Mouse (Mus musculus) right cerebral cortex, adult 18-20 months (tissue): Measurements from ENCODE around the gene Slc26a3.
"Not testable (repeated sequence)": the region's sequence is repeated elsewhere in the genome, so short reads cannot be mapped to it uniquely, and the experiment has no call there.

Experiments used
- DNase-seq: peaks from one replicate; pipeline ENCODE4 v3.0.0; 2022; ENCODE audit warnings: mixed read lengths

Slc26a3 gene

DNA sequence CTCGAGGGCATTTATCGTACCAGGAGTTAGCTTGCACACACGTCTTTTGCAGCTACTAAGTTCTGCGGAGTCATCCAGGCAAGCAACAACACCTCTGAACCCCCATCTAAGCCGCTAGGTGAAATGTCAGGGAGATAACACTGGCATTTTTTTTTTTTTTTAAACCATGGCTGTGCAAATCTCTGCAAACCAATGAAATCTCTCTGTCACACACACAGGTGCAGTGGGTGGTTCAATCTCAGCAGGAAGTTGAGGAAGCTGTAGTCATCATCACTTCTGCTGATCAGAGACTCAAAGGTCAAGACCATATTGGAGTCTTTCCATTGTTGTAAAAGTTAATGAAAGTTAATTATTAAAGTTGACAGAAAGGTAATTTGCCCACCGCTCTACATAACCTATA, 47.1 kb downstream of the Slc26a3 start:
- no peak for DNase-seq

DNA sequence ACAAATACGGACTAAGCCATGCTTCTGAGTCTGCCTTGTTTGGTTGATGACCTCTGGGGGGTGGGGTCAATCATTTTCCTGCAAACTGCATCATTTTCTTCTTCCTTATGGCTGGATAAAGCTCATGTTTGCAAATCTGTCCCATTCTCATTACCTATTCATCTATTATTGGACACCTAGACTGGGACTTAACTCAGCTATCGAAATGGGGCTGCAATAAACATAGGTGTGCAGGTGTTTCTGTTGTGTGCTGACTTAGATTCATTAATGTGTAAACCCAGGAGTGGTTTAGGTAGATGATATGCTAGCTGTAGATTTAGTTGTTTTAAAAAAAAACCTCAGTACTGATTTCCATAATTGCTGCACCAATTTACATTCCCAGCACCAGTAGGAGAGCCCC, 48.9 kb downstream of the Slc26a3 start:
- no peak for DNase-seq

GRCm38 (mm10) chr12:31444131-31444546, 53.5 kb downstream of the Slc26a3 start:
- DNase-seq: no peak

DNA sequence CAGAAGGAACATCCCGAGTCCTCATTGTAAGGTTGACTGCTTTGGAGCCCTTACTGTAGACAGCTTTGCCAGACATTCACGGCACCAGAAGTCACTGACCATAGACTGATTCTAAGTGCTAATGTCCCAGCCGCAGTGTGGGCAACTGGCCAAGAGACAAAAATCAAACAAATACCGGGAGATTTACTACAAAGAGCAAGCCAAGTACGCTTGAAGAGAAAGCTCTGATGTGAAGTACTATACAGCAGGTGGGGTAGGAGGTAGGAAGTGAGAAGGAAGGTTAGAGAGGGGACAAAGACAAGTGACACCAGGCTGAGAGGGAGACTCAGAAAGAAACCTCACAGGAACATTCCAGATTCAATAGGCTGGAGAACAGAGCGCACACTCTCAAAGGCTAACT, 54.2 kb downstream of the Slc26a3 start:
- DNase-seq: no peak

DNA sequence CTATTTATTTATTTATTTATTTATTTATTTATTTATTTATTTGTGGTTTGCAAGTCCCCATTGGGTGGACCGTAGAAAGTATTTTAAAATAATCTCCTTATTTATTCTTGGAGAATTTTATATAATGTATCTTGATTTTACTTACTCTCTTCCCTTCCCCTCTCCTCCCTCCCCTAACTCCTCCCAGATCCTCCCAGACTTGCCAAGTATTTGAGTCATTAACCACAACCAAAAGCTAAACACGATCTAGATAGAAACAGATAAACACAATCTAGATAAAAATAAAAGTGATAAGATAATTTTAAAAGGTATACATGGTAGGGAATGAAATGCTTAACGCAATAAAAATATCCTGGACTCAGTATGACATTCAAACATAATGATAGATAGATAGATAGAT, 58.7 kb downstream of the Slc26a3 start:
- DNase-seq: no peak

GRCm38 (mm10) chr12:31456271-31456670, 65.6 kb downstream of the Slc26a3 start:
- DNase-seq: no peak

GRCm38 (mm10) chr12:31458474-31458873, 67.8 kb downstream of the Slc26a3 start:
- DNase-seq: no peak

GRCm38 (mm10) chr12:31460270-31460669, 69.6 kb downstream of the Slc26a3 start:
- not testable (repeated sequence) for DNase-seq

- DNase-seq: no peak
Measured at GRCm38 (mm10) chr12:31461371-31461770, 70.7 kb downstream of the Slc26a3 start.

GRCm38 (mm10) chr12:31462615-31463014, 71.9 kb downstream of the Slc26a3 start:
- no peak for DNase-seq

- DNase-seq: not testable (repeated sequence)
Measured at GRCm38 (mm10) chr12:31478182-31478581, 87.5 kb downstream of the Slc26a3 start.

DNA sequence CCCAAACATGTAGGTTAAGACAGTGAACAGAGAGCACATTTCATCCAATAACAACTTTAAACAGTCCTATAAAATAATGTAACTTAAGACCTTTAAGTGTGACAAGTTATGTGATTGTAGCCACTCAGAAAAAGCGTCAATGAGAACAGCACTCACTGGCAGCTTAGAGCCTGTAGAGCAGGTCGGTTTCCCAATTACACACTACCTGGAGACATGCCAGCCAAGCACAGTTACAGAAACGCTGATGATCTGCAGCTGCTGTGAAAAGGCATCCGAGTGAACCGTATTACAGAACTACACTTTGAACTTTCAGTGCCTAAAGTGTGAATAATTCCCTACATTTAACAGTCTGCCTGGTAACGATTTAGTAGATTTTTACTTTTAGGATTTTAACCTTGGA, 95.8 kb downstream of the Slc26a3 start:
- DNase-seq: no peak

GRCm38 (mm10) chr12:31498936-31499313, 108.3 kb downstream of the Slc26a3 start:
- no peak for DNase-seq

GRCm38 (mm10) chr12:31499314-31500131, 108.9 kb downstream of the Slc26a3 start, which contains the start of gene Cbll1:
Gene Cbll1 (minus strand): TSS chr12:31499616.
- DNase-seq: peak; percentile 97

GRCm38 (mm10) chr12:31500196-31500595, 109.5 kb downstream of the Slc26a3 start:
- no peak for DNase-seq

DNA sequence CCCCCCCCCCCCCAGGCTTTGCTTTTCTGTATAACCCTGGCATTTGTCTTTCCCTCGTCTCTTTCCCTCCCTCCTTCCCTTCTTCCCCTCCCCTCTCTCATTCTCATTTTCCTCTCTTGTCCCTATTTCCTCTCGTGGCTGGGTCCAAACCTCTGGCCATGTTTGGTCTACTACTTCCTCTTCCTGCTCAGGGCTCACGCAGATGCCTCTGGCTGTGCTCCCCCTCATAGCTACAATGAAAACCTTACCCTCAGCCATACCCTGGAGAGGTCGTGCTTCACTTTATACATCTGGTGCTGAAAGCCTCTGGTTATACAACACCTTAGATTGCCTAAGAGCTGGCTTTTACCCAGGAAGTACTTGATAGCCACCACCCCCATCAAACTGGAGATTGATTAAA, 110.6 kb downstream of the Slc26a3 start:
- DNase-seq: no peak

DNA sequence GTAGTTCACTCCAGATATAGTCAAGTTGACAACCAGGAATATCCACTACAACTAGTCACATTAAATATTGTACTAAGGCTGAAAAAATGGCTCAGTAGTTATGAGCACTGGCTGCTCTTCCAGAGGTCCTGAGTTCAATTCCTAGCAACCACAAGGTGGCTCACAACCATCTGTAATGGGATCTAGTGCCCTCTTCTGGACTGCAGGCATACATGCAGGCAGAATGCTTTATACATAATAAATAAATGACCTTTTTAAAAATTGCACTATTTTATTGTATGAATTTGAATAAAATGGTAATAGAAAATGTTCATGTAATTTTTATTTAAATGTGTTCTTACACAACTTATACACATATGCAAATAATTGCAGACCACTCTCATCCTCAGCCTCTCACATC, 112.5 kb downstream of the Slc26a3 start:
- DNase-seq: no peak

DNA sequence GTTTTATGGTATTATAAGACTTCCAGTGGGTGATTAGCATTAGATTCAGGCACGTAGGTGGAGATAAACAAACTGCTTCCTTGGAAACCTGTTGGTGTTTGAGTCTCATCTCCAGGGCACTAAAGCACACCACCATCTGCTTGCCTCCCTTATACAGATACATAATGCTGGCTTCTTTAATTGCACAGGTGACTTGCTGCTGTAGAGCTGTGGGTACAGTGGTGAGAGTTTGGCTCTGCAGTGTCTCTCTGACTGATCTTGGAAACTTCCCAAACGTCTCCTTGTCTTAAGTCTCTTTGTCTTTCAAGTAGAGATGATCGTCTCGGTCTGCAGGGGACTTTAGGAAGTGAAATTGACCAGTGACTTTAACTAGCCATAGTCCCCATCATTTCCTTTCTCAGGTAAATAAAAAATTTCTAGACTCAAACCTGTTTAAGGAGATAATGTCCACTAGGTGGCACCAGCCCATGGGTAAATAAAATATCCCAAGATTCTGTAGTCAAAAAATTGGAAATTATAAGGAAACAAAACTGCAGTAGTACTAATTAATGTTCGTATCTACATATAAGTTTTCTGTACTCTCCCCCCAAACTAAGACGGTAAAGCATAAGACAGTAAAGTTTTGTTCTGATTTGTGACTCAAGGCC, 117.2 kb downstream of the Slc26a3 start:
- DNase-seq: no peak

GRCm38 (mm10) chr12:31508496-31508895, 117.8 kb downstream of the Slc26a3 start:
- DNase-seq: no peak

DNA sequence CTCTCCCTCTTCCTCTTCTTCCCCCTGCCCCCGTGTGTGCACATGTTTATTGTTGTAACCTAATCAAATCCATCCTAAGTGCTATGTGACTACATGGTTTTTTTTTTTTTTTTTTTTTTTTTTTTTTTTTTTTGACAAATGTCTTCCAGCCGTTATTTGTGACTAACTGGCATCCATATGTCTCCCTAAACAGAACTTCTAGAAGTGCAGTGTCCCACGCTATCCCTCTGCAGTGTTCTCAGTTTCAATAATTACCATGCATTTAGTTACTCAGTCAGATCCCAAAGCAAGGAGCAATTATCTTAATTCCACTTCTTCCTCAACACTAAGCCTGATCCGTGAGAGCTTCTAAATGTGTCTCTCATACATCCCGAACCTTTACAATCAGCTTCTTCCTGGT, 120.5 kb downstream of the Slc26a3 start:
- no peak for DNase-seq

DNA sequence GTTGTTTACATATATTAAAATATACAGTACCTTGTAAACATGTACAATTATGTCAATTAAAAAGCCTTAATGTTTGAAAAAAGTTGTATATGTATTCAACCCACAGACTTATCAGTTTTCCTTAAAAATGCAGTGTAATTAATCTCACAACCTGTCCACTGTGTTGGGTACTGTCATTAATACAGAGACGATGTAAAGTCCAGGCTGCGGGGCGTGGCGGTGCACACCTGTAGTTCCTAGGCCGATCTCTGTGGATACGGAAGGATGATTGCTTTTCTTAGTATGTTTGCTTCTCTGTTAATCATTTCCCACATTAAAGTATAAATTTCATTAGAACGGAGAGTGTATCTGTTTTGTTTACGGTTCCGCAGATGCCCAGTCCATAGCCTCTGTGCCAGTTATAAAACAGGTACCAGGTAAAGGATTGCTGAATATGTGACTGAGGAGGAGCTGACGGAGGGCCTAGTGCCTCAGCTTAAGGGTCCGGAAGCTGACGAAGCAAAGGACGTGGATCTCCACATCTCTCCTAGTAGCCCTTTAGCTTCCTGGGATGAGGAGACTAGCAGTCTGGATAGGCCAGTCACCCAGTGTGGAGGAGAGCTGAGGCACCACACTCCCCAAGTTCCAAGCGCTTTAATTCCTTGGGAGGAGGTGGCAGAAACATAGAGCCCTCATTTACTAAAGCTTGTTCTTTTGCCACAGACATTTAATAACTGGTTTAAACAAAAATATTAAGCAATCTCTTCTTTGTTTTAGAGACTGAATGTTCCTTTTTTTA, 122.2 kb downstream of the Slc26a3 start:
- DNase-seq: no peak

DNA sequence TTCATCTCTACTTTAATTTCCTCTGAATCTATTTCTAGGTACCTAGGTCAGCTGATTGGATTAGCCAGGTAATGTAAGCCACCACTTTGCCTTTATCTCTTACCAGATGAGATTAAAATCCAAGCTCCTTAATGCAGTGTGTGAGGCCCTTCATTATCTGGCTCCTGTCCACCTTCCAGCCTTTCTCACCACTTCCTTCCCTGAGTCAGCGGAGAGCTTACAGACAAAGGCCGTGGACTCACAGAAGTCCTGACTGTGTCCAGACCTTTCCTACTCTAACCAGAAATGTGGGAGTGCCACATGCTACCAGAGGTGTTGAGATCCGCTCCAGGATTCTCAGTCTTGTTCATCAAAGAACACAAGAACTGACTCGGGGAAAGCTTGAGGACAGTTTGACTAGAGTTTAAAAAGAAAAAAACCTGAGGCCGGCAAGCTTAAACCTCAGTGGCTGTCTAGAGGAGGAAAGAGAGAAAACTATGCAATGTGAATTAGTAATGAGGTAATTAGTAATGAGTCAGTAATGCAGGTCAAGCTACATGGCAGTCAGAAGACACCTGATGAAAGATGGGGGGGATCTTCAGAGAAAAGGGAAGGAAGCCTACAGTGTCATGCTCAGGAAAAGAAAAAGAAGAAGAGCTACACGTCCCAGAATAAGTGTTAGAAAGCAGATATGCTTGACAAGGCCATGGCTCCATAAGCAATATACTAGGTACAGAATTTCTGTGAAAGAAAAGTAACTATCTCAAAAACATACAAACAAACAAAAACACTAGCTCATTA, 123.2 kb downstream of the Slc26a3 start:
- DNase-seq: no peak

DNA sequence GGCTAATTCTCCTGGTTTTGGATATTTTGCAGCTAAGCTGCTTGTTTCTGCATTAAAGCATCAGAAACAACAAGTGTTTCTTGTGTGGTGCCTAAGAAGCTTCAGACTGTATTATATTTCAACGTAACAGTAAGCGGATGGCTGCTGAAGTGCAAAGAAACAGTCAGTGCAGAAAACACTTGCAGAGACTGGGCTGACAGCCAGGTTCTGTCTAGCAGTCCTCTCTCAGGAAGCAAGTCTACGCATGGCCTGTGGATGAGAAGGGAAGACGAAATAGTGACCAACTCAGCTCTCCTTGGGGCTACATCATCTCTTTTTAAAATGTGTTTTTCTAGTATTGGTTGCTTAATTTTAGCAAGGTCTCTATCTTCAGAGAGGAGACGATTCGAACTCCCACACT, 129.4 kb downstream of the Slc26a3 start:
- no peak for DNase-seq
